Mouse (Mus musculus) megakaryocyte, embryonic 14.5 days (primary cell): ENCODE measurements around the gene Ccdc30. TPM values are rescaled to one million over a fixed set of nuclear protein-coding genes. Genes with fewer than 3 reads are reported as not detected.

Experiments used
- H3K27me3 ChIP-seq: replicated peaks from 2 replicates; pipeline ENCODE3; 2012; ENCODE audit warnings: inconsistent platforms
- H3K36me3 ChIP-seq: replicated peaks from 2 replicates; pipeline ENCODE3; 2012; ENCODE audit warnings: low read length, inconsistent platforms, mixed read lengths
- H3K4me1 ChIP-seq: 2 replicates; pipeline ENCODE4 v1.6.1; 2012; ENCODE audit warnings: inconsistent platforms
- H3K4me3 ChIP-seq: replicated peaks from 2 replicates; pipeline ENCODE3; 2012; ENCODE audit warnings: moderate library complexity, mild to moderate bottlenecking, inconsistent platforms
- H3K9me3 ChIP-seq: 2 replicates; pipeline ENCODE4 v1.6.1; 2012; ENCODE audit warnings: inconsistent platforms
- FLI1 ChIP-seq: IDR thresholded peaks from 2 replicates; pipeline ENCODE4 v1.6.1; 2012; ENCODE audit warnings: low read length, inconsistent platforms, mixed read lengths
- GATA1 ChIP-seq: IDR thresholded peaks from 3 replicates; pipeline ENCODE4 v1.6.1; 2012; ENCODE audit warnings: mixed read lengths, low read length, inconsistent platforms, borderline replicate concordance
- polyA plus RNA-seq: library from polyadenylated mRNA; stranded (reverse); fragments of >175 nt; gene quantifications from 2 replicates; pipeline ENCODE4 v1.2.3, GENCODE M21; 2012; ENCODE audit warnings: low replicate concordance; ENCODE audit not compliant: insufficient read depth

The Ccdc30 gene
- polyA plus RNA-seq, 1 experiment = 0.03 TPM

GRCm38 (mm10) chr4:119381471-119382190 lies 33.7 kb downstream of the Ccdc30 start:
- TF ChIP-seq FLI1 (no peak), GATA1 (no peak)
- no peaks in the 10 kb centered on the region for H3K9me3 ChIP-seq
- peaks cover 12% of the 10 kb centered on the region; the same call in 1 of the 2 replicates for H3K4me1 ChIP-seq
- H3K4me3 ChIP-seq = no peak overlapping the region
- no peaks in the 10 kb centered on the region for H3K36me3 ChIP-seq
- H3K27me3 ChIP-seq = peaks cover 37% of the 10 kb centered on the region

GRCm38 (mm10) chr4:119369460-119369859 lies 45.9 kb downstream of the Ccdc30 start:
- Histone ChIP-seq H3K9me3 (peaks cover 26% of the 10 kb centered on the region), H3K4me1 (no peaks in the 10 kb centered on the region), H3K36me3 (no peaks in the 10 kb centered on the region), H3K27me3 (peaks cover 21% of the 10 kb centered on the region), H3K4me3 (no peak overlapping the region)
- TF ChIP-seq GATA1 = no peak
- no peak for TF ChIP-seq FLI1

- Histone ChIP-seq H3K9me3 (0 out of 2 replicates have a peak, but pooled peaks cover 7% of the 10 kb centered on the region), H3K4me1 (no peaks in the 10 kb centered on the region)
- no peak for TF ChIP-seq FLI1
- TF ChIP-seq GATA1 = no peak
Observed at GRCm38 (mm10) chr4:119366758-119367526, 48.4 kb downstream of the Ccdc30 start.

GRCm38 (mm10) chr4:119362231-119362630 lies 53.1 kb downstream of the Ccdc30 start:
- TF ChIP-seq GATA1 (no peak), FLI1 (no peak)
- Histone ChIP-seq H3K4me3 (no peak overlapping the region), H3K4me1 (peaks cover 5% of the 10 kb centered on the region), H3K27me3 (peaks cover 23% of the 10 kb centered on the region), H3K9me3 (peaks cover 14% of the 10 kb centered on the region), H3K36me3 (no peaks in the 10 kb centered on the region)

More at GRCm38 (mm10) chr4:119366758-119367526, 48.4 kb downstream of the Ccdc30 start:
- Histone ChIP-seq H3K36me3 (no peaks in the 10 kb centered on the region), H3K4me3 (no peak overlapping the region), H3K27me3 (peaks cover 18% of the 10 kb centered on the region)

GRCm38 (mm10) chr4:119359196-119359971 lies 55.9 kb downstream of the Ccdc30 start:
- TF ChIP-seq GATA1 (no peak), FLI1 (no peak)
- H3K4me3 ChIP-seq = peak overlapping the region; percentile 29
- H3K36me3 ChIP-seq = no peaks in the 10 kb centered on the region
- H3K9me3 ChIP-seq = peaks cover 14% of the 10 kb centered on the region
- peaks cover 30% of the 10 kb centered on the region for H3K27me3 ChIP-seq
- peaks cover 5% of the 10 kb centered on the region for H3K4me1 ChIP-seq

GRCm38 (mm10) chr4:119345508-119345907 lies 69.8 kb downstream of the Ccdc30 start:
- TF ChIP-seq FLI1 = no peak
- no peak for TF ChIP-seq GATA1
- Histone ChIP-seq H3K4me3 (no peak overlapping the region), H3K9me3 (peaks cover 5% of the 10 kb centered on the region; the same call in 1 of the 2 replicates), H3K4me1 (peaks cover 14% of the 10 kb centered on the region), H3K36me3 (no peaks in the 10 kb centered on the region), H3K27me3 (peaks cover 39% of the 10 kb centered on the region)

- TF ChIP-seq GATA1 (no peak), FLI1 (no peak)
- H3K36me3 ChIP-seq = no peaks in the 10 kb centered on the region
- no peaks in the 10 kb centered on the region; the same call in 1 of the 2 replicates for H3K9me3 ChIP-seq
- H3K27me3 ChIP-seq = peaks cover 27% of the 10 kb centered on the region
- H3K4me1 ChIP-seq = peaks cover 16% of the 10 kb centered on the region
- peak overlapping the region; percentile 78 for H3K4me3 ChIP-seq
Observed at GRCm38 (mm10) chr4:119338861-119339361, 76.4 kb downstream of the Ccdc30 start.

GRCm38 (mm10) chr4:119338422-119338821 lies 76.9 kb downstream of the Ccdc30 start:
- H3K27me3 ChIP-seq = peaks cover 24% of the 10 kb centered on the region
- no peaks in the 10 kb centered on the region for H3K36me3 ChIP-seq
- H3K4me1 ChIP-seq = peaks cover 16% of the 10 kb centered on the region
- TF ChIP-seq FLI1 = no peak
- TF ChIP-seq GATA1 = no peak
- H3K9me3 ChIP-seq = no peaks in the 10 kb centered on the region
- no peak overlapping the region for H3K4me3 ChIP-seq

GRCm38 (mm10) chr4:119333487-119333886 lies 81.8 kb downstream of the Ccdc30 start:
- H3K4me3 ChIP-seq = no peak overlapping the region
- no peaks in the 10 kb centered on the region for H3K36me3 ChIP-seq
- H3K4me1 ChIP-seq = peaks cover 2% of the 10 kb centered on the region; the same call in 1 of the 2 replicates
- H3K27me3 ChIP-seq = peaks cover 34% of the 10 kb centered on the region
- peaks cover 5% of the 10 kb centered on the region for H3K9me3 ChIP-seq
- TF ChIP-seq GATA1 (no peak), FLI1 (no peak)
